Mouse (Mus musculus): ENCODE measurements around the gene Nfatc4.

Gene Nfatc4

GRCm38 (mm10) chr14:55822991-55823762 lies at the start of gene Nfatc4:
Gene Nfatc4, plus strand, starts transcription at chr14:55823144.
- peak; percentile 41 to 63 for DNase-seq

GRCm38 (mm10) chr14:55776711-55777110 lies 46.2 kb upstream of the Nfatc4 start:
- no peak for DNase-seq

GRCm38 (mm10) chr14:55777176-55777575 lies 45.8 kb upstream of the Nfatc4 start:
- DNase-seq = no peak

- no peak for DNase-seq
These were observed 45.1 kb upstream of the Nfatc4 start for GRCm38 (mm10) chr14:55777806-55778205.

GRCm38 (mm10) chr14:55778686-55779085 lies 44.3 kb upstream of the Nfatc4 start:
- DNase-seq = no peak

- DNase-seq = no peak
These were observed 43.3 kb upstream of the Nfatc4 start for GRCm38 (mm10) chr14:55779656-55780055.

GRCm38 (mm10) chr14:55780736-55781135 lies 42.2 kb upstream of the Nfatc4 start:
- DNase-seq = no peak

- peak; percentile 62 to 73 for DNase-seq
These were observed 41.6 kb upstream of the Nfatc4 start for GRCm38 (mm10) chr14:55781310-55781709.

- DNase-seq = no peak
These were observed 40.5 kb upstream of the Nfatc4 start for GRCm38 (mm10) chr14:55782361-55782960.

- peak in 1 of 2 experiments; percentile 64 for DNase-seq
These were observed 39.6 kb upstream of the Nfatc4 start for GRCm38 (mm10) chr14:55783171-55783957.

- no peak for DNase-seq
These were observed 39.0 kb upstream of the Nfatc4 start, which contains the start of gene Adcy4 for GRCm38 (mm10) chr14:55783958-55784235. Gene Adcy4, minus strand, starts transcription at chr14:55784095.

- DNase-seq = no peak
These were observed 37.7 kb upstream of the Nfatc4 start for GRCm38 (mm10) chr14:55785195-55785594.

GRCm38 (mm10) chr14:55787731-55788130 lies 35.2 kb upstream of the Nfatc4 start:
- no peak for DNase-seq

- DNase-seq = peak in 1 of 2 experiments; percentile 40
These were observed 34.5 kb upstream of the Nfatc4 start, which contains the start of gene Ripk3 for GRCm38 (mm10) chr14:55788256-55789050. Gene Ripk3, minus strand, starts transcription at chr14:55788865.

- DNase-seq = no peak
These were observed 29.5 kb upstream of the Nfatc4 start for GRCm38 (mm10) chr14:55793461-55793860.

GRCm38 (mm10) chr14:55793946-55794345 lies 29.0 kb upstream of the Nfatc4 start:
- DNase-seq = no peak

- DNase-seq = no peak
These were observed 27.4 kb upstream of the Nfatc4 start for GRCm38 (mm10) chr14:55795380-55796163.

GRCm38 (mm10) chr14:55814885-55815284 lies 8.1 kb upstream of the Nfatc4 start:
- peak; percentile 82 to 85 for DNase-seq

GRCm38 (mm10) chr14:55815310-55815751 lies 7.6 kb upstream of the Nfatc4 start:
- peak; percentile 61 to 63 for DNase-seq

GRCm38 (mm10) chr14:55819845-55820405 lies 3.0 kb upstream of the Nfatc4 start:
- no peak for DNase-seq

- DNase-seq = no peak
These were observed 2.4 kb upstream of the Nfatc4 start for GRCm38 (mm10) chr14:55820576-55820975.

Data from kidney, adult 8-10 months (tissue).